Mouse (Mus musculus): ENCODE results near the gene Mdfi.
"Not testable (repeated sequence)": the region's sequence is repeated elsewhere in the genome, so short reads cannot be mapped to it uniquely, and the experiment has no call there.

Gene Mdfi

DNA sequence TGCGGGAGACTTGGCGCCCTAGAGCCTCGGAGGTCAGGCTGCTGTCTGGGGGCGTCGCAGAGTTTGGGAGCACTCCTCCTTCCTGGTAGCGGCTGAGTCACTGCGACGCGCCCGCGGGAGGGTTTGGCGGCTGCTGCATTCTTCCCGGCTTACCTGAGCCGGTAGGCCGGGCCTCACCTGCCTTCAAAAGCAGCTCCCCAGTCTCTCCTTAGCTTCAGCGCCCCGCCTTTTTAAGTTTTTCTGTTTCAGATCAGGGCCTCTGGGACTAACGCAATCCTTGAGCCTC, at the start of gene Mdfi:
Gene Mdfi, minus strand, starts transcription at position 210 of the 286 bp plus-strand sequence.
- DNase-seq (ENCODE audit: low read depth, low spot score): peak; percentile 16

DNA sequence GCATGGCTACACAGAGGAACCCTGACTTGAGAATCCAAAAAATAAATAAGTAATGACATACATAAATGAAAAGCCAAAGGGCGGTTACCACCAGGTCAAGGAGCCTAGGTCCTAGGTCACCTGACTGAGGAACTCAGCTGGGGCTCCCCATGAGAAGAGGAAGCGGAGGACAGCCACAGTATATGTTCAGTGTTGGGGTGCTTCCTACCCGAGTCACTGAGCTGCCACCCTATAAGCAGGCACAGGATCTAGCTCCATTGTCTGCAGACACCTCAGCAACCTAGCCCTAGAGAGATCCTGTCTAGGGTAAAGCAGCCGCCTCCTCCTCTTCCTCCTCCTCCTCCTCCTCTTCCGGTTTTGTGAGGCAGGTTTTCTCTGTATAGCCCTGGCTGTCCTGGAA, 48.6 kb upstream of the Mdfi start:
- peak; percentile 46 for DNase-seq (ENCODE audit: low read depth, low spot score)

DNA sequence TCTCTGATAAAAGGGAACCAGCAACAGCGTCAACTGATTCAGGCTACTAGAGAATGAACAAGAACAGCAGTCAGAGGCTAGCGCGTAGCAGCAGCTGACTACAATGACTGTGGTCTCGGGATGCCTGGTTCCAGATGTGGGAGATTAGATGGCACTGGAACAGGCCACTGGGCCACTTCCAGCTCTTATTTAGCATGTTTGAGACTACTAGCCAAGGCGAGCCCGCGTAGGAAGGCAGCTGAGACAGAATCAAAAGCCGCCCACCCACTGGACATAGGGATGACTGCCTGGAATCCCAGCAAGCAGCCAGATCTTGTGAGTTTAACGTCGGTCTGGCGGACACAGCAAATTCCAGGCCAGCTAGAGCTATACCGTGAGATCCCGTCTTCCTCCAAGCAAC, 46.8 kb upstream of the Mdfi start:
- no peak for DNase-seq (ENCODE audit: low read depth, low spot score)

DNA sequence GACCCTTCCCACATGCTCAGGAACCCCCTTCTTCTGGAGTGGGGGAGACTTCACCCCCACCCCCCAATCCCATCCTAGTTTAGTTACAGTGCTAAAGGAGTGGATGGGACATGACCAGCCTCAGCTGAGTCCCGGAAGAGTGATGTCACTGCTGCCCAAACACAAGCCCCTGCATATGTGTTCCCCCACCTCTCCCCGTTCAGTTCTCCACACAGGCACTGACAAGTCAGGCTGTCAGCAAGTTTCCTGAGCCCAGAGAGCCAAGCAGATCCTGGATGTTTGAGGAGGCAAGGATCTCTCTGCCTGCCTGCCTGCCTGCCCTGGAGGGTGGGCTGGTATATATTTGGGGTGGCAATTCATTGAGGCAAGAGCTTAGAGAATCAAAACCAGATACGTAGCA, 44.7 kb upstream of the Mdfi start:
- no peak for DNase-seq (ENCODE audit: low read depth, low spot score)

DNA sequence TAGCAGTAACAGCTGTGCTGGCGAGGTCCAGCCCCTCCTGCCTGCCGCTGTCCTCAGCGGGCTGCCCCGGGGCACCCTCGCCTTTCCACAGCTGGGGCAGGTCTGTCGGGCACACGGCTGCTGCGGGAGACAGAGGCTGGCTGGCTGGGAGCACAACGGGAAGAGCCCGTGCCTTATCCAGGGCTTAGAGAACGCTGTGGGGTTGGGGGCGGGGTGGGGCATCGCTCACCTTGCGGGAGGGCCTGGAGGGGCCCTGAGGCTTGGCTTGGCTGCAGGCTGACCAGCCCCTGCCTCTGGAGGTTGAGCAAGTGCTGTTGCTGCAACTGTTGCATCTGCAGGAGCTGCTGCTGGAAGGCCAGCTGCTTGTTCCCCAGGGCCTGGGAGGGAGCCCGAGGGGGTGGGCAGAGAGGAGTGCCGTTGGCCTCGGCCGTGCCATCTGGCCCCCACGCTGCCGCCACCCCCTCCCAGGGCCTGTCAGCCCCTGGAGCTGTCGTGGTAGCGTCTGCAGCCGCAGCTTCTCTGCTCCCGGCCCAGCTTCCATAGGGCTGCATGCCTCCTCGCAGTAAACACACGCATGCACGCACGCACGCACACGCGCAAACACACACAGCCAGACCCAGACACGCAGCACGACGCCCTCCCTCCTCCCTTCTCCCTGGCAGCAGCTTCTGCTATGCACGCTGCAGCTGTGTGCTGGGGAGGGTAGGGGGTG, 44.0 kb upstream of the Mdfi start:
- no peak for DNase-seq (ENCODE audit: low read depth, low spot score)

DNA sequence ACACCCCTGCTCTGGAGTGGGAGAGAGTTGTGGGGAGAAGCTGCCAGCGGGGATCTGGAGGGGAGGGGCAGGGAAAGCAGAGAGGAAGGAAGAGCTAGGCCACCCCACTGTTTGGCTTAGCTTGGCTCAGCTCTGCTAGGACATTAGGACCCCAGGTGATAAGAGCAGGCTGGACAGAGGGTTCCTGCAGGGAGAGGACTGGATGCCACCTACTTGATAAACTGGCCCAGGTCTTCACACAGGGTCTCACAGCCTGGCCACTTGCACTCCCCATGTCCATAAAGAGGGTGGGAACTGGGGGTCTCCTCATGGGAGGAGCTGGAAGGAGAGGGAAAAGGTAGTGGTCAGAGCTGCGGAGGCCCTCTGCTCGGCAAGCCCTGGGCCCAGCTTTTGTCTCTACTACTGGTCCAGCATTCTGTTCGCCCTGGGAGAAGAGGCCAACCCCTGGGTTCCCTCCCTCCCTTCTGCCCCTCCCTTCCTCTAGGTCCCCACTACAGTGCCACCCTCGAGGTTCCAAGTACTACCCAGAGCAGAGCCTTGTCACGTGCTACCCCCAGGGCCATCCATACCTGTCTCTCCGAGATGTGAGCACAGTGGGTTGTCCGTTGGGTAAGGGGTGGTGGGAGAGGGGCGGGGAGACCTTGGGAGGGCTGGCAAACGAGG, 43.4 kb upstream of the Mdfi start:
- DNase-seq (ENCODE audit: low read depth, low spot score): no peak

DNA sequence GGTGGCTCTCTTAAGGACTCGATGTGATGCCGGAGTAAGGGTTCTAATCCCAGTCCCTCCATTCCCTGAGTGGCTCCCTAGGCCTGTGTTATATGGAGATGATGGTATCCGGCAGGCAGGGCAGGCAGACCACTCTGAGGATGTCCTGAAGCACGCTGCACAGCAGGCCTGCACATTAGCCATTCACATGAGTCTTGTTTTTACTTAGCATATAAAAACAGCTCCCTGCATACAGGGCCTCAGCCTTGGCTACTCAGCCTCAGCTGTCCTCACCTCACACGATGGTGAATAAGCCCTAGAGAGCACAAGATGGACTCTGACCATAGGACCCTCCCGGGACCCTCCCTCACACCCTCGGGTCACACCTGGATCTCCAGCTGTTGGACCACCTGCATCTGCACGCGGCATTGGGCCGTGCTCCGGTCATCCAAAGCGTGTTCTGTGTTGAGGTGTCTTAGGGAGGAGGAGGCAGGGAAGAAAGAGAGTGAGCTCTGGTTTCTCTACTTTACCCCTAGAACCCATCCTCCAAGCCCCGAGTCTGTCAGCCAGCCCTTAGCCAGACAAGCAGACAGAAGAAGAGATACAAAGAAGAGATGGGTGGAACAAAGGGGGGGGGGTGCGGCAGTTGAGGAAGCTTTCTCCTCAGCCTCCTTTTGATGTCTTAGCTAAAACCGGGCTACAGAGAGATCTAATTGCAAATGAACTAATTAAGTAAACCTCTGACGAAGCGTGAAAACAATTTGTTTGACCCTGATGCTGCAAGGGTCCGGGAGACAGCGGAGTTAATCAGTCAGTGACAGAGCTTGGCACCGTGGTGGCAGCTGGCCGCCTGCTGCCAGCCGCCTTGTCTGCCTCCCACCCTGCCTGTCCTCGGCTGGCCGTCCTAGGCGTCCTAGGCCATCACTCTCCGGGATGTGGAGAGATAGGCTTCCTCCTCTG, 42.6 kb upstream of the Mdfi start:
- DNase-seq (ENCODE audit: low read depth, low spot score): no peak

DNA sequence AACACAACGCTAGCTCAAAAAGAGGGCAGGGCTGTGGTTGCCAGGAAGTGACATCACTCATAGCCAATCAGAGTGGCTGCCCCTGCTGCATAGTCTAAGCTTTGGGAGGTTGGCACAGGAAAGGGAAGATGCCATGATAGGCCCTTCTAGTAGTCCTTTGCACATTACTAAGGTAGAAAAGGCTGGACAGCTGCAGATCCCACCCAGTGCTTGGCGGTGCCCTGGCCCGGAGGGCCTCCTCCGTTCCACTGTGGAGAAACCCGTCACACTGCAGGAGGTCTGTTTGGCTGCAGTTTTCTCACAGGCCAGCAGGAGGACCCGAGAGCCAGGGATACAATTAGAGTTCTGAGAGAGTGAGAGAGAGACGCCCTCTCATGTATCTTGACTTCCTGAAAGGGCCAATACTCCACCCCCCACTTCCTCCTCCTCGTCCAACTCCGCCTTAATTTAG, 38.9 kb upstream of the Mdfi start:
- DNase-seq (ENCODE audit: low read depth, low spot score): peak; percentile 92

DNA sequence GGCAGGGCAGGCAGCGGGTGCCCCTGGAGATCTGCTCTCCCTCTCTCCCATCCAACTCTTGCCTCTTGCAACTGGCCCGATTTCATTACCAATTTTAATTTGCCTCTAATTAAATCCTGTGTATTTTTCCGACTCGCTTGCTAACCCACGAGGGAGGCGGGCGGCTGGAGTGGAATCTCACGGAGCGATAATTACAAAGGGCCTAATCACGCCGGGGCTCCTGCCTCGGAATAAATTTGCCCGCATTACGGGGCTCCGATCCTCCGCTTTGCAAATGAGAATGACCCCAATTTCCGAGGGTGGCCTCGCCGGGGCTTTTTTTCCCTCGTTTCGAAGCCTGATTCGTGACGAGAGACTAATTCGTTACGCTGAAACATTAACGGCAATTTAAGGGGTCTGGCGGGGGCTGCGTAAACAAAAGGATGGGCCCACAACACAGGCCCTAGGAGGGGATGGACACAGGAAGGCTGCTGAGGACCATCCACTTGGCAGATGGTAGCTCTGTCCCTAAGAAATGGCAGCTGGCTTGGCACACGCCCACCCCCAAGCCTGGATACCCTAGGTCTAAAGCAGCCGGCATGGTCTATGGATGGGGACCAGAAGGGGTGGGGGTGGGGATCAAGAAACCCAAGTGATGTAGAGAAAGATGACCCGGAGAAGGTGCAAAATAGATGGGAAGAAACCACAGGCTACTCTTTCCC, 38.0 kb upstream of the Mdfi start:
- DNase-seq (ENCODE audit: low read depth, low spot score): no peak

DNA sequence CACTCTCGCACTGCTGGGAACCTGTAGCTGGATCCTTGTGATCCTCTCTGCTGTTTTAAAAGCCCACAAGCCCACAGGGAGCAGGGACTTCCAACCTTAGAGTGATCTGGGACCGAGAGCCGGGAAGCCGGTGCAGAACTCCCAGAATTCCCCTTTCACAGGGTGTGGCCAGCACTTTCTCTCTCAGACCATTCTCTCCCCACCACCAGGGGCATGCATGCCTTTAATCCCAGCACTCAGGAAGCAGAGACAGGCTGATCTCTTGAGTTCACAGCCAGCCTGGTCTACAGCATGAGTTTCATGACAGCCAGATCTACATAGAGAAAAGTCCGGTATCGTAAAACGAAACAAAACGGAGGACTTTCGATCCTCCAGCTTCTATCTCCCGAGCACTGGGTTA, 35.4 kb upstream of the Mdfi start:
- DNase-seq (ENCODE audit: low read depth, low spot score): no peak

DNA sequence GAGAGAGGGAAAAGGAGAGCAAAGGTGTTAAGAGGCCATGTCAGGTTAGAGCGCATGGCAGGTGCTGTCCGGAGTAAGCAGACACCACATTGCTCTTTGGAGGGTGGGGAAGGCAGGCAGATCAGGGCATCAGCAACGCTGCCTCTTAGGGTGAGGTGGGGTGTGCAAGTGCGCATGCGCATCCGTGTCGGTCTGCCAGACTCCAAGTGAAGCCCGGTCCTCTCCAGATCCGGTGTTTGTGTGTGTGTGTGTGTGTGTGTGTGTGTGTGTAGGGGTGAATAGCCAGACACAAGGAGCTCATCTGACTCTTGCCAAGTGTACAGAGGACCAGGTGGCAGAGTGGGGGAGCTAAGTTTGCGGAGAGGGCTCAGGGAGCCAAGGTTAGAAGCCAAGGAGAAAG, 31.5 kb upstream of the Mdfi start:
- peak; percentile 42 for DNase-seq (ENCODE audit: low read depth, low spot score)

DNA sequence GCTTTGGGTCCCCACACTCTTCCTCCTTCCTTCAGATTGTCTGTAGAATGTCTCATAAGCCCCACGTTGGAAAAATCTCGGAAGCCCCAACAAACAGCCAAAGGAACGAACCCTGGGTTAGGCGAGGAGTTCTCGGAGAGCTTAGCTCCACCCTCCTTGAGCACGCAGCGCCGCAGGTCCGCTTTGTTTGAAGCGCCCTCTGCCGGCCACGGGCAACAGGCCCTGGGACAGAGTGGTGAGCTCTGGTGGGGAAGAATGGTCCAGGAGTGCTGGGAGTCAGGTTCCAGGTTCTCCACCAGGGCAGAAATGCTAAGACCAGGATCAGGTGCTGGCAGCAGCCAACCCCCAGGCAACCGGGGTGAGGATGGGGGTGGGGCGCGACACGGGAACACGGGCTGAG, 30.0 kb upstream of the Mdfi start:
- DNase-seq (ENCODE audit: low read depth, low spot score): peak; percentile 91

DNA sequence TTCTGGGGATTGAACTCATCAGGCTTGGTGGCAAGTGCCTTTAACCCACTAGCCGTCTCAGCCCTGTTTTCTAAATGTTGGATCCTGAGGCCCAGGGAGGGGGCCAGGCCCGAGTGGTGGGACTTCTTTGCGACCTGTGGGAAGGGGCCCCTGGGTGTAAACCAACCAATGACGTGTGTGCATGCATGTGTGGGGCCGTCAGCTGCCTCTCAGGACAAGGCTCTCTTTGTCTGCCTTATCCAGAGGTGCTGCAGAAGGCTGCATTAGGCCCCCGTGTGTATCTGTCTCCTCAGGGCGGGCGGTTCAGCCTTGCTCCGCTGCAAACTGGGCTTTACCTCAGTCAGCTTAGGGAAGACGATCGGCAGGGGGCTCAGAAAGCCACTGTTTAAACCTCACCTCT, 28.9 kb upstream of the Mdfi start:
- DNase-seq (ENCODE audit: low read depth, low spot score): no peak

DNA sequence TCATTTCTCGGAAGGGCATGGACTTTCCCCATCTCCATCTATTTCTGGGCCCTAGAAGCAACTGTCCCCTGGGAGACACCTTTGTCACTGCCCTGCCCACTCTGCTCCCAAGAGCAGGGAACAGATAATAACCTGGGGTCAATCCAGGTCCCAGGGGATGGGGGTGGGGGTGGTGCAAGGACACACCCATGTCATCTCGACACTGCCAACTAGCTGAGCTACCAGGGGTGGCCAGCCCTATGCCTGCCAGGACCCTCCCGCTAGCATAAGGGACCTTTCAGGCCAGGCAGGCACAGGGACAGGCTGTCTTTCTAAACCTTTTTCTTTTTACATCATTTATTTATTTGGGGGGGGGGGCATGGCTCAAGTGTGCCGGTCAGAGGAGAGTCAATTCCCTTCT, 28.5 kb upstream of the Mdfi start:
- no peak for DNase-seq (ENCODE audit: low read depth, low spot score)

DNA sequence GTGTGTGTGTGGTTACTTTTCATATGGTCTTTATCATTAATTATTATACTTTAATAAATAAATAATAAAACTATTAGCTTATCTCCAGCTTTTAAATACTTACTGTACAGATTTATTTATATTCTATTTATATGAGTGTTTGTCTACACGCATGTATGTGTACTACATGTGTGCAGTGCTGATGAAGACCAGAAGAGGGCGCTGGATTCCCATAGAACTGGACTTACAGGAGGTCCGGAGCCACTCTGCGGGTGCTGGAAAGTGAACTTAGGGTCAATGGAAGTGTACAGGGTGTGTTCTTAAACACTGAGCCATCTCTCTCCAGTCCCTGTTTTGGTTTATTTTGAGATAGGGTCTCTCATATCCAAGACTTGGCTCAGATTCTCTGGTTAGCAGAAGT, 21.1 kb upstream of the Mdfi start:
- no peak for DNase-seq (ENCODE audit: low read depth, low spot score)

DNA sequence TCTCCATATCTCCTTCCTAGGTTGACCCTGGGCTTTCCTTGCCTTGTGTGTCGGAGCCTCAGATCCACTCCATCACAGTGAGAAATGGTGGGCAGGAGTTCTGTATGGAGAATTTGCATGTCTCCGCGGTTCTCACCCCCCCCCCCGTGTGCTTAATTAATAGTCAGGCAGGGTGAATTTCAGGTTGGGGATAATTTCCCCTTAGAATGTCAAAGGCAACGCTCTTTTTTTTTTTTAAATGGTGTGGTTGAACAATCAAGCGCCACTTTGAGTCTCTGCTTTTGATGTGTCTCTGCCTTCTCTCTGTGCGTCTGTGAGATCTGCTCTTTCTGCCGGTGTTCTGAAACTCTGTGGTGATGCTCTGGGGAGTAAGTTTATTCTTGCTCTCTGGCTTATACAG, 20.4 kb upstream of the Mdfi start:
- DNase-seq (ENCODE audit: low read depth, low spot score): peak; percentile 36

DNA sequence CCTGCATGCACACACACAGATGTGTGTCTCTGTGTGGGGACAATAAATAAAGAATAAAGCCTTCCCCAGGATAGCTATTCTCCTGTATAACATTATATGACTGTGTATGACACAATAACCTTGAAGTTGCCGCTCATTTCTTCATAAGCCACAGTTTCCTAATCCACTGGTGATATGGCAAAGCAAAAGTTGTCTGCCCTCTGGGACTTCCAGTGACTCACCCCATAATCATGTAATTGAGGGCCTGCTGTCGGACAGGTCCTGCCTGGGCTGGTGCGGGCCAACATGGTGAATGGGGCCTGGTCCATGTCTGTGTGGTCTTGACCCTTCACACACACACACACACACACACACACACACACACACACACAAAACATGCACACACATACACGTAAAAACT, 19.3 kb upstream of the Mdfi start:
- DNase-seq (ENCODE audit: low read depth, low spot score): no peak

DNA sequence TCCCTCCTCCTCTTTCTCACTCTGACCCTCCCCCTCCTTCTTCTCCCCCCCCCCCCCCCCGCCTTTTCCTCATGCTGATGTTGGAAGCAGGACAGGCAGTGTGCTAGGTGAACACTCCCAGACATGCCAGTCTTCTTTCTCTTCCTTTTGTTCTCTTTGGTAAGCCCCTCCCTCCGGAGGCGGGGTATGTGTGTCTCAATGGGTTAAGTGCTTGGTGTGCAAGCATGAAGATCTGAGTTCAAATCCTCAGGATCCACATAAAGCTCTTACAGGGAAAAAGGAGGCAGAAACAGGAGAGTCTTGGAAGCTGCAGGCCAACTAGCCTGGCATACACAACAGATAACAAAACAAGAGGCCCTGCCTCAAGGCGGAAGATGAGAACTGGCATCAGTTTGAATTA, 18.8 kb upstream of the Mdfi start:
- no peak for DNase-seq (ENCODE audit: low read depth, low spot score)

DNA sequence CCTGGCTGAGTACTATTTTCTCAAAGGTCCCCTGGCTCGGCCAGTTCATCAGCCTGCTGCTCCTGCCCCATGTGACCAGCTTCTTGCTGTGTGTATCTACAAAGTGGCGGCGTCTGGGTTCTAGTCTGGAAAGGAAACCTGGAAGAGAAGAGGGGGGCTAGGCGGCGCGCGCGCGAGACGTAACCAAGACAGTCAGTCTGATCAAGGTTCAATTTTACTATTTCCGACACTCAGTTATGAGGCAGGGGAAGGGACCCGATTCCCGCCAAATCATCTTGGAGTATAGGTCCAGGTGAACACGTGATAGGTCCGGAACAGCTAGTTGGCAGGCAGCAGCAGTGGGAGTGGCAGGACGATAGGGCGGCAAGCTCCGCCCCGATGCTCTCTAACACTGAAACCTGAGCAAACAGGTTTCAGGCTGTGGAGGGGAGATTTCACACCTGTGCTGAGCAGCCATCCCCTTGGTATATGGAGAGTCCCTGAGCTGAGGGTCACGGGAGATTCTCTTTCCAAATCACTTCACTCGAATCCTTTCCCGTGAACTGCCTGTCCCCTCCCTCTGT, 17.4 kb upstream of the Mdfi start:
- DNase-seq (ENCODE audit: low read depth, low spot score): not testable (repeated sequence)

DNA sequence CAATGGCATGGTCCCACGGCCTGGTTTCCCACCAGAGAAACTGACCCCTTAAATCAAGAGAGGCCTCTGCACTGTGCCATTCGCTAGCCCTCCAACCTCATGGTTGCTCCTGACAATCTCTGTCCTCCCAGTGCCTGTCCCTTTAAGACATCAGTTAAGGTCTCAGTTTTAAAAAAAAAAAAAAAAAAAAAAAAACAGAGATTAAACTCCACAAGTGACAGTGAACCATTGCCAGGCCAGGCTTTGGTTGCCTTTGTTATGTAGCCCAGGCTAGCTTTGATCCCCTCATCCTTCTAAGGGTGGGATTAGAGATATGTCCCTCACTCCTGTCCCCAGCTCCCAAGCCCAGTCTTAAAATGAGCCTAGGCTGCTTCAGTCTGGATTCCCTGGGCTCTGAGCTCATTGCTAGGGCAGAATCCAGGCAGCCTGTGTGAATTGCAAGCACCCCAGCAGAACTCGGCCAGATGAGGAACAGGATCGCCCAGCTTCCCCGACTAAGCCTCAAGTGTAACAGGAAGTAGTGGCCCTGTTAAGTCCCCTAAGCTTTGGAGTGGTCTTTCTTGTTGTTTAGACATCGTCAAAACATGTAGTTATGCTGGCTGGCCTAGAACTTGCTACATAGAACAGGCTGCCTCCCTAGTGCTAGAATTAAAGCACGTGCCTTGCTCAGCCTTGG, 16.3 kb upstream of the Mdfi start:
- no peak for DNase-seq (ENCODE audit: low read depth, low spot score)

DNA sequence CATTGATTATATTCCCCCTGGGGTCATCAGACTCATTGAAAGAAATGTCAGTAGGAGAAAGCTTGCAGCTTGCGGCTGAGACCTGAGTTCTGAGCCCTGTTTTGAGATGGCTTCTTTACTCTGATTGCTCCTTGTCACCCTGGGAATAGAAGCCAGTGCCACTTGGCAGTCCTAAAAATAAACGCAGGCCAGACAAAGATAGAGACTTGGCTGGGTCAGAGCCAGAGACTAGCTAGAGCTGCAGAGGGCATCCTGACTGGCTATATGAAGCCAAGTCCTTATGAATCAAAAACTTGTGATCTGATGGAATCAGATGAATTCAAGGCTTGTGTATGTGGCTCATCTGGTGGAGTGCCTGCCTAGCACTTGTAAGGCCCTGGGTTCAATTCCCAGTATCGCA, 15.5 kb upstream of the Mdfi start:
- DNase-seq (ENCODE audit: low read depth, low spot score): no peak
